Mouse (Mus musculus) forelimb bud, embryonic 11.5 days (tissue): ENCODE measurements around the gene Map4k4.

Source experiments
- DNase-seq: peaks from one replicate; pipeline ENCODE4 v3.0.0-alpha.2; 2012; ENCODE audit warnings: low read depth, low spot score

Gene Map4k4

DNA sequence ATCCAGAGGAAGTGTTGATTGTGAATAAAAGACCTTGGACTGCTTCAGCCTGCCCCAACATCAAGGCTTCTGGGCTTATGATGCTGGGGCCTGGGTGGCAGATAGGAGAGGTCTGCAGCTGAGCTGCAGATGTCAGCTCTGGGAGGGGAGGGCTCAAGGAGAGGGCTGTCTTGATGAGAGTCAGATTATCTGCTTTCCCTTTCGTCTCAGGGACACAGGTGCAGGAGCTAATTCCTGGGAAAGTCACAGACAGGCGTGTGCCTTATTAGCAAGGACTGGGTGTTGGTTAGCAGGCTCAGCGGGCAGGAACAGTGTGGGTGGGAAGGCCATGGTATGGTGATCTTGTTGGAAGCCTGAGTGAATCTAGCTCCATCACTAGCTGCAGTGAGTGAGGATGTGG lies 63.1 kb downstream of the Map4k4 start:
- DNase-seq = no peak

DNA sequence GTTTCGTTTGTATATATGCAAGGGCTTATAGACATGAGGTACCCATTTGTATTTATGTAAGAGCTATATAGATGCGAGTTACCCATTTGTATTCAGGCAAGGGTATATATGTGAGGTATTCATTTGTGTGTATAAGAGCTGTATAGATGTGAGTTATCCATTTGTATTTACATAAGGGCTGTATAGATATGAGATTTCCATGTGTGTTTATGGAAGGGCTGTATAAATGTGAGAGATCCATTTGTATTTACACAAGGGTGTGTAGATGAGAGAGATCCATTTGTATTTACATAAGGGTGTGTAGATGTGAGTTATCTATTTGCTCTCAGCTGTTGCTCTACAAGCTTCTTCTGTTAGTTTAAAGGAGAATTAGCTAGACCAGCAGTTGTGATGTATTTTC lies 63.7 kb downstream of the Map4k4 start:
- DNase-seq = no peak

DNA sequence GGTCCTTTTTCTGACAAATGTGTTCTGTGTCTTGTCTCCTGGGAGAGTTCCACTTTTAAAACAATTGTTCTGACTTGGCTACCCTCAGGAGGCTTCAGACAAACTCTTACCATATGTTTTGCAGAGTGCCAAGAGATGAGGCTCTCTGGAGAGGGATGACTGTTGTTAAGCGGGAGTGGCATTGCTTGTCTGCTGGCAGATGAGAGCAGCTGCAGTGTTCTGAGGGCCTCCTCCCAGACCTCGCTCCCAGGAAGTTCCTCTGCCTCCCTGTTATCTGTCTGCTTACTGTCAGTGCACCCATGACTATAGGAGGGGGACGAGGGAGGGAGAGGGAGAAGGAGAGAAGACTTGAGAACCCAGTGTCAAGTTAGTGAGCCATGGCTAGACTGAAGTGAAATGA lies 64.7 kb downstream of the Map4k4 start:
- no peak for DNase-seq

DNA sequence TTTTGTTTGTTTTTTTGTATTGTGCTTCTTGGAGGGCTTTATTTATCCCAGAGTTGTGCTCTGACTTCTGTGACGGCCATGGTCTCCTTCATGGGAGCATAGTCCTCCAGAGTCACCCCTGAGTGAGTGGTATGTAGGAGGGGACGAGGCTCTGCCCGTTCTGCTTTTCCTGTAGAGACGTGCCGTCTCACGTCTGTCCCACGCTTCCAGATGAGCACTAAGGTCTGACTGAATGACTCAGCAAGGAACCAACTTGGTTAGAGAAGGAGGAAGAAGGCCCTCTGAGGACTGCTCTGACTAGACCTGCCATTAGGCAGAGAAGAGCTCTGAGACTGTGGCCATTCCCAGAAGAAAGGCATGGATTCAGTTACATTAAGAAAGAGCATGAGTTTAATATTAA lies 68.3 kb downstream of the Map4k4 start:
- DNase-seq = no peak

DNA sequence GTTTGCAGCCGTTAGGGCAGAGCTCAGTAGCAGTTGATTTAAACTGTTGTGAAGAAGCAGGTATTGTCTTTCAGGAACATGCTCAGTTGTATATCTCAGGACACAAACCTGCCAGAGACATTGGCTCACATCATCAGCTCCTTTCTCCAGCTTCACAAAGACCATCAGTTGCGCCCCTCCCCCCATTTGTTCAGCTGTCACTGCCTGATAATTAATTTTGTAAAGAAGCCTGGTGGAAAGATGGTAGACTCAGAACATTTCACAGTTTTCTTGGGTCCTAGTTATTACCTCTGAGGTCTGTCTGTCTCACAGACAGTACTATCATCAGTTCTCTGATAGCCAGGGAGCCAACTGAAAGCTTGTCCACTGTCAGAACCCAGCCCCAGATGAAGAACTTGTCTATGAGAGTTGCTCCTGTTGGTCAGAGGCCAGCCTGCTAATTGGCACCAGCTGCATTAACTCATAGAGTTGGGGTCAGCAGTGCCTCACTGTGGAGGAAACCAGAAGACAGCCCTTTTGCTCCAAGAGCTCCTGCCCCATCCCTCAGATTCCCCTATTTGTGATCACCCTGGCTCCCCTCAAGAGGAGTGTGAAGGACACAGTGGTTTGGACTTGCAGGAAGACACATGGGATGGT lies 69.2 kb downstream of the Map4k4 start:
- peak; percentile 31 for DNase-seq

DNA sequence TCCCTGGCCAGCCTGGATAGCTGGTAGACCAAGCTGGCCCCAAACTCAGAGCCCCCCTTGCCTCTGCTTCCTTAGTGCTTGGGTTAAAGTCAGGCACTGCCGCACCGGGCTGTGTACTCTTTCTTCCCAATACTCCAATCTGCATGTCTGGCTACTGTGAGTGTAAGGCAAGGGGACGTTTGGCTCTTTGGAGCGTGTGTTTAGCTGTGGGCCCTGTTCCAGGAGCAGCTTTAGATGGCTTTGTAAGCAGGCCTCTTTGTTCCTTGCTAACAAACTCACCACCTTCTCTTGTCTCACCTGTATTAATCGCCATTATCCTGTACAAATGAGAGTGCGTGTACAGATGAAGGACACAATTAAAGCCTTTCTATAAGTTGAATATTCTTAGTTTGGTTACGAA lies 71.7 kb downstream of the Map4k4 start:
- no peak for DNase-seq

DNA sequence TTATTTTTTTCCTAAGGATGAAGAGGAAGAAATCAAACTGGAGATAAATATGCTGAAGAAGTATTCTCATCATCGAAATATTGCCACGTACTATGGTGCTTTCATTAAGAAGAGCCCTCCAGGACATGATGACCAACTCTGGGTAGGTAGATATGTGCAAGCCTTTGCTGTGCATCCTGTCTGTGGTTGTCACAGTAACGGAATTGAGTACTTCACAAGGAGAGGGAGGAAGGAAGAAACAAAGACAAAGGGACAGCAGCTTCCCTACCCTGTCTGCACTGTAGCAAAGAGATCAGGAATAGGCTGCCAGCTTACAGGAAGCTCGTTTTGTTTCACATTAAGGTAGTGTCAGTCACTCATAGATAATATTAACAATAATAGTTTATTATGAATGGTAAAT lies 73.2 kb downstream of the Map4k4 start:
- DNase-seq = no peak

DNA sequence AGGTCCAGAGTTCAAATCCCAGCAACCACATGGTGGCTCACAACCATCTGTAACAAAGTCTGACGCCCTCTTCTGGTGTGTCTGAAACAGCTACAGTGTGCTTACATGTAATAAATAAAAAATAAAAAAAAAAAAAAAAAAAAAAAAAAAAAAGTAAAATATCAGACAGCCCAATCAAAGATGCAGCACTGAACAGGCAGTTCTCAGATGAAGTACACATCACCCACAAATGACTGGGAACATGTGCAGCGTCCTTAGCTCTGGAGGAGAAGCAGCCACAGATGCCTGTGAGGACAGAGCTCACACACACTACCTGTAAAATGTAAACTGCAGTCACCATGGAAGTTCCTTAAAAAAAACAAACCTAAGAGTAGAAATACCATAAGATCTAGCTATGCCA lies 74.3 kb downstream of the Map4k4 start:
- no peak for DNase-seq

DNA sequence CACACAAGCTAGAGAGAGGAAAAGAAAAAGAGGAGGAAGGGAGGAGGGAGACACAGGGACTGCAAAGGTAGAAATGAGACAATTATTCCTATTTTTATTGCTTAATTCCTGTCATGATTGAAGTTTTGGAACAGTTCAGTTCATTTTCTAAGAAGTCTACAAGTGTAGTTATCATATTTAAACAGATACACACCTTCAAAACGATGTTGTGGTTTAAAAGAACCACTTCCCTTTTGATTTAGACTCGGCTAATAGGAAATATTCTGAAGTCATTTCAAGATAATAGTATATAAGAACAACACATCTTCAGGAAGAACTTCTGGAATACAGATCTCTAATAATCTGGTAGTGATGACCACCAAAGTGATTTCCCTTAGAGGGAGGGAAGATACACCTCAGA lies 75.4 kb downstream of the Map4k4 start:
- DNase-seq = no peak

DNA sequence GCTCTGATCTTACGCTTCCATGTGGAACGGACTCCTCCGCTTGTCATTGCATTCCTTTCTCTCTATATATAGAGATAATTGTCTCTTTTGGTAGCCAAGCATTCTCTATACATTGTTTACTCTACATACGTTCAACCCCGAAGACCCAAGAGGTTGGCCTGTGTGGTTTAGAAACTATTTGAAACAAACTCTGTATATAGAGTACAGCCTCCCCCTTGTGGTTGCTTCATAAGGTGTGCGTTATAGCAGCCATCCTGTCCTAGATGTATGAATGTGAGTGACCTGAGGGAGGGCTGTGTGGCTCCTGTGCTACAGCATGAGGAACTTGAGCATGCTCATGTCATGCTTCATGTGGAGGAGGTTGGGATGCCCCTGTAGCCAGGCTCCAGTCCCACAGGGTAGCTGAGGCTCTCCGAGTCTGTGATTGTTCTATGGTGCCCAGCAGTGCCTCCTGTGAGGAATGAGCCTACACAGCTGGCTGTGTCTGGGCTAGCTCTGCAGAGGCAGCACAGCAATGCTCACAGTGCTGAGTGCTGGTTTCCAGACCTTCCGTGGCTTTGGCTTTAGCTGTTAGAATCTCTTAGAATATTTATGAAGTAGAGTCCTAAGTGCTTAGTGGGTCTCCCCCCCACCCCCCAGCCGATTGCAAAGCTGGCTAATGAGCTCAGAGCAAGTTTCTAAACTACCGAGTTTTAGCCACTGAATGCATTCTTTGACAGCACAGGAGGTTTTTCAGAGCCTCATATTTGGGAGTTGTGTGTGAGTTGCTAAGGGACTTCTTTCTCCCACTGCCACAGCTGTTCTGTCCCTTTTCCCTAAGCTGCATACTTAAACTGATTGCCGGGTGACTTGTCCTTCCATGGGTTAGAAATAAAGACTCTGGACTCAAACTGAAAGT lies 76.4 kb downstream of the Map4k4 start:
- no peak for DNase-seq

DNA sequence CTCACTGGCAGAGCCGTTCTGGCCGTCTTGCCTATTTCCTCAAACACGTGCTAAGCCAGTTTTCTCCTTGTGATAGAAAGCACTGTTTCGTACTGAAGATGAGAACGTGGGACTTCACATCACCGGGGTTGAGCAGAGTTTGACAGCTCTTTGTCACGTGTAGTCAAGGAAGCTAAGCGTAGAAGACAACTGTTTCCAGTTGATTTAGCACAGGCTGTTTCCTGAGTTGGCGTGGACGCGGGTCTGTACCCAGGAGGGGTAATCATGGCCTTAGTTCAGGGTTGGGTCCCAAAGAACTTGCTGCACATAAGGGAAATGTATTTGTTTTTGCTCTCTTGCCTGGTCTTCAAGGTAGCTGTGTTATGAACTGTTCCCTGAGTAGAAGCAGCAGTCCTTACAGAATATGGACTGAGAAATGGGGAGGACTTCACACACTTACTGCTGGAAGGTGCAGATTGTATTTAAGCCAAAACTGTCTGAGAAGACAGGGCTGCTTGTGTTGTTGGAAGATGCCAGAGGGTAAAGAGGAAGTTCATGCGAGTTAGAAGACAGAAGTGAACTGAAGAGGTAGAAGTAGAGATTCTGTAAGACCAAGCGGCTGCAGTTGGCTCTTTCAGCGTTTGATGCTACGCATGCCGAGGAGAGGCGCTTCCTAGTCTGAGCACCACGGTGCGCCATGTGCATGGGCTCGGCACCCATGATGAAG lies 78.2 kb downstream of the Map4k4 start:
- DNase-seq = no peak

DNA sequence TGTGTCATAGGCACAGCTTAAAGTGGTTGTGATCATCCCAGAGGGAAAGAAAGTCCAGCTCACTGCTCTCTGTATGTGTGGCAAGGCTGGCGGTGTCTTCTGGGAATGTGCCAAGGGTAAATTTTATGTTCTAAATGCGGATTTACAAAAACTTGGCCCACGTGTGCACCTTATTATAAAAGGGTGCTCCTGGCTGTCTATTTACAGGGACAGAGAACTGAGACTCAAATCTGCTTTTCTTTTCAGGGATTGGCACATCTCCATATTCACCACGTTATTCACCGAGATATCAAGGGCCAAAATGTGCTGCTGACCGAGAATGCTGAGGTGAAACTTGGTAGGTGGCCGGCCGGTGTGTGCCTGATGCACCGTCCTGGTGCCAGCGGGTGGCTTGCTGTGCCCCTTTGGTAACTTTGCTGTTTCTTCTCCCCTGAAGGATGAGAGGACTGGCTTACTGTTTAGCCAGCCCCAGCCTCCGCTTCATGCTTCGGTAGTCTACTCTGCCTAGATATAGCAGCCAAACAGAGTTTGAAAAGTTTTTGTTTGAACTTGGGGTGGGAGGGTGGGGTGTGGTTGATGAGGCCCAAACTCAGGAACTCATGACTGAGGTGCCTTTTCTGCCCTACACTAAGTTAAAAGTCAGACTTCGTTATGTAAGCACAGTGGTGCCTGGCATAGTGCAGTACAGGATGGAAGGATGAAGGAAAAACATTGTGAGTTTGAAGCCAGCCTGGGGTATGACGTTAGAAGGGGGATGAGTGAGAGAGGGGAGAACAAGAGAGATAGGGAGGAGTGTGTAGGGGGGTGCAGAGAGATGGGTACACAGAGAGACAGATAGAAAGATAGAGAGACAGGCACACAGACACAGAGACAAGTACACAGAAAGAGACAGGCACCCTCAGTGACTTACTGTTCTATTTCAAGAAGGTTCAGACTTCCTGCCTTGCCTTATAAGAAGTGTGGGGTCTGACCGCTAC lies 79.9 kb downstream of the Map4k4 start:
- no peak for DNase-seq

DNA sequence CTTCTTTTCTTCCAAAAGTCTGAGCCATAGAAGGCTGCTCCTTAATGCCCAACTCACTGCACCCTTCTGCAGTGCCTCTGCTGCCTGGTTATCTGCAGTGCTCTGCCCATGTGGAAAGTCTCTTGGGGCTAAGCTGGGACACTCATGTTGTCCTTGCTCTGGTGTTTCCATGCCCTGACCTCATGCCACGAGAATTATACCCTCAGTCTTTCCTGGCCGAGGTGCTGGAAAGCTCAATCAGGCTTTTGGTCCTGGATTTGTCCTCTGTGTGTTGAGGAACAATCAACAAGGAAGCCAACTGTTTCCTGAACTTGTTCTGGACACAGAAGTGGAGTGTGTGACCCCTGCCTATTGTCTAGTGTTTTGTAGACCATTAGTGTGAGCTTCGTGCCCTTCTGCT lies 81.3 kb downstream of the Map4k4 start:
- no peak for DNase-seq

DNA sequence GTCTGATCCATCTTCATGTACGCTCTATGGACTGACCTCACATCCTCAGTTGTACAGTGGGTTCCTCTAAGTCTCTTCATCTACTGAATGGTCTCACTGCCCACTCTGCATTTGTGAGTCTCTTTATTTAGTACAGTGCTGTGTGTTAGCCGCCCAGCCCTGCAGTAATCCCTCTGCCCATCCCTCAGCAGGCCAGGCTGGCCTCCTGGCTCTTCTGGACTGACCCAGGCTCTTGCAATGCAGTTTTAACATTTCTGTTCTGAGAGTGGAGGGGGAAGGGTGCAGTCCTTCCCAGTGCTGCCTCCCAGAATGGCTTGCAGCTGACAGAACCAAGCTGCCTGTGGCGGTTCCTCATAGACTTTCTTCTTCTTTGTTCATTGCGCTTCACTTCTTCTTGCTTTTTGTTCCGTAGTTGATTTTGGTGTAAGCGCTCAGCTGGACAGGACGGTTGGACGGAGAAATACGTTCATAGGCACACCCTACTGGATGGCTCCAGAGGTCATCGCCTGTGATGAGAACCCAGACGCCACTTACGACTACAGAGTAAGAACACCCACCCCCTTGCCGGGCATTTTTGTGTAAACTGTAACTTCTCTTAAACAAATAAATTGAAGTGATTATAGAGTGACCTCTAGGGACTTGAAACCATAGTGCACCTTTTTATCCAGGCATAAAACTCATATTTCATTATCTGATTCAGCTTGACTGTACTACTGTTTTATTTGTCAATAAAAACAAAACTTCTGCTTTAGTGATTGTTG lies 82.2 kb downstream of the Map4k4 start:
- no peak for DNase-seq

DNA sequence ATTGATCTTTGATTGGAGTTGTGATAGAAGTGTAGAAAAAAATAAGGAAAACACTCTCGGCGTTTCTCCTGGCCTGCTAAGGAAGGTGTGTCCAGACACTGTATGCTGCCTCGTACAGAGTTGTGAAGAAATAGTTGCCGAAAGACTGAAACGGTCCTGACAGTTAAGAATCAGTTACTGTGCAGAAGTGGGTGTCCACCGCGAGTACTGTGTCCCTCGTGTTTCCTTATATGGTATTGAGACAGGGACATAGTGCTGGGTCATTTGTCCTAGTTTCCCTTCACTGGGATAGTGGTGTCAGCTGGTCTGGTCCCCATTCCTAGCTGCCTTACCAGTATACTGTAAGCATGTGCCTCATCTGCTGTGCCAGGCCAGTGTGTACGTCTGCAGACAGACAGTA lies 83.6 kb downstream of the Map4k4 start:
- DNase-seq = no peak

DNA sequence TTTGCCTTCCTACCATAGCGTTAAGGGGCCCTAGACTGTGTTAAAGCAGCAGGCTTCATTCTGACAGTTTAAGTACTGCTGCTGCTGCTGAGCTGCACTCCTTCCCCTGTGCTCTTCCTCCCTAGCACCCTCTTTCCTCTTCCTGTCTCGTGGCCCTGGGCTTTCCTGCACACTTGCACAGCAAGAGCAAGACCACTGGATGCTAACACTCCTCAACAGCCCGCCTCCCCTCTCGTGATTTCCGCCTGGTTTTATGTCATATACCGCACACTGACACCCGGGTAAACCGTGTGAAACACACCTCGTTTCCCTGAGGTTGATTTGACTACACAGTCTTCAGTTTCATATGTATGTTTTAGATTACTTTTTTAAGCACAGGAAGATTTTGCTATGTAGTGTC lies 86.1 kb downstream of the Map4k4 start:
- no peak for DNase-seq

DNA sequence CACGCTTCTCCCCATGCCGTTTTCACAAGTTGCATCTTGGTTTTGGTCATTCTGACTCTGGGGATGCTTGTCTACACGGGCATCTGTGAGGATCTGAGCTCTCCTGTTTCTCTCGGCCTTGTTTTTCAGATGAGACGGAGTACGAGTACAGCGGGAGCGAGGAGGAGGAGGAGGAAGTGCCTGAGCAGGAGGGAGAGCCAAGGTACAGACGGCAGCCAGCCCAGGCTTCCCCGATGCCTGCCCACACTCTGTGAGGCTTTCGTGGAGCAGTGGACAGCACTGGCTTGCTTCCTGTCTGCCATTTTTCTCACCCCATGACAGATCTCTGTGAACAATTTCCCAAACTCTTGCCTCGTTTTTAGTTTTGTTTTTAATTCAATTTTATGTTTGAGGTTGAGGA lies 88.1 kb downstream of the Map4k4 start:
- DNase-seq = no peak

DNA sequence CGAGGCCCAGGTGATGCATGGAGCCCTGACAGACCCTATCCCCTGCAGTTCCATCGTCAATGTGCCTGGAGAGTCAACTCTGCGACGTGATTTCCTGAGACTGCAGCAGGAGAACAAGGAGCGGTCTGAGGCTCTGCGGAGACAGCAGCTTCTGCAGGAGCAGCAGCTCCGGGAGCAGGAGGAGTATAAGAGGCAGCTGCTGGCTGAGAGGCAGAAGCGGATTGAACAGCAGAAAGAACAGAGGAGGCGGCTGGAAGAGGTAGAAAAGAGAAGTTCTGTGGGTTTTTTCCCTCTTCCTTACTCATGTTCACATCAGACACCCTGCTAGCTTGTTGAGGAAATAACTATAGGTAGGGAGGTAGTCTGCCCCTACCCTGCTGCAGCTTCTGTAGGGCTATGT lies 89.3 kb downstream of the Map4k4 start:
- DNase-seq = no peak

DNA sequence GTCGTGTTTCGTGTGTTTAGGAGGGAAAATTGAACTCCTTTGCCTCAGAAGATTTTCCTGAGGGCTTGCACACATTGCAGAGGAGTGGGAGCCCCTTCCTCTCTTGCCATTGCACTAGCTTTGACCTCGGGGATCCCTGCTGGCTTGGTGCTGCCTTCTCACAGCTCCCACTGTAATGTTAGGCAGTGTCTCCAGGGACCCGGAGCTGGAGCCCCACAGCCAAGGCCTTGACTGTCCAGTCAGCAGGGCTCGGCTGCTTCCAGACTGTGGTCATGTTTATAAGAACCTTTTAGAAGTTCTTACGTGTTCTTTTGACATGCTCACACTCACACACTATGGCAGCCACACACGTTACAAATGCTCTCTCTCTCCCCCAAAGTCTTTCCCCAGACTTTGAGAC lies 93.2 kb downstream of the Map4k4 start:
- no peak for DNase-seq

DNA sequence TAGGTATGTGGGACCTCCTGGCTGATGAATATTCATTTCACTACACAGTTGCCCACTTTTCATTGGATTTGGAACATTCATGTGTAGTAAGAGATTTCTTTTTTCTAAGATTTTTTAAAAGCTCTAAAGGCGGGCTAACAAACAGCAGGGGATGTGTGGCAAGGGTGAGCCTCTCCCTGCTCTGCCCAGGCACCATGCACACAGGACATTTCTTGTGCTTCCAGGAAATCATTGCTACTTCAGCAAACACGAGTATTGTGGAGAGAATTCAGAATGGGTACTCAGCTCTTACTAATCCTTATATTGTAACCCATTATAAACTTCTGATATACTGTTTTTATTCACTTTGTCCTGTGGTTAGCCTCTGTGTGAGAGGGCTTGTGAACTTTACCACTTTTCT lies 94.9 kb downstream of the Map4k4 start:
- DNase-seq = no peak

DNA sequence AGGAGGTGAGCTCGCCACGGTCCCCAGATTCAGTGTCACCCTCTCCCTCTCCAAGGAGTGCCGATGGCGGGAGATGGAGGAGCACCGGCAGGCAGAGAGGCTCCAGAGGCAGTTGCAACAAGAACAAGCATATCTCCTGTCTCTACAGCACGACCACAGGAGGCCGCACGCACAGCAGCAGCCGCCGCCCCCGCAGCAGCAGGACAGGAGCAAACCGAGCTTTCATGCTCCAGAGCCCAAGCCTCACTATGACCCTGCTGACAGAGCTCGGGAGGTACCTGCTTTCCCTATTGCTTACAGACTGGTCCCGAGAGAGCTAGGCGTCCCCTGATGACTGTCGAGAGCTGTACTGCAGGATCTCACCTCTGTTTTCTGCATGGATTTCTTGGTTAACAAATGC lies 99.8 kb downstream of the Map4k4 start:
- no peak for DNase-seq
